Mouse (Mus musculus) liver, embryonic 15.5 days (tissue): ENCODE measurements at regions not wholly inside any gene's neighbourhood (a gene's known extent, or its start where the extent isn't known, plus 50 kb on each side); places are given as distances from the start of the nearest gene placed in this dataset.

Experiments used
- ATAC-seq: fragments of 200-750 bp; cut with Nextera tagmentation; 2 replicates; pipeline ENCODE4 v1.8.0; 2017; ENCODE audit warnings: moderate number of reproducible peaks, mild to moderate bottlenecking, moderate library complexity; ENCODE audit not compliant: insufficient read depth
- H3K27ac ChIP-seq: fragments of 300-500 bp; sonication (generic); replicated peaks from 2 replicates; pipeline ENCODE4 v1.5.1; 2015; ENCODE audit warnings: mild to moderate bottlenecking, inconsistent platforms
- H3K27me3 ChIP-seq: fragments of 300-500 bp; sonication (generic); 2 replicates; pipeline ENCODE4 v1.6.1; 2015; ENCODE audit warnings: mild to moderate bottlenecking, inconsistent platforms
- H3K36me3 ChIP-seq: fragments of 300-500 bp; sonication (generic); replicated peaks from 2 replicates; pipeline ENCODE4 v1.6.1; 2015; ENCODE audit warnings: moderate library complexity, mild to moderate bottlenecking, inconsistent platforms
- H3K4me1 ChIP-seq: fragments of 300-500 bp; sonication (generic); replicated peaks from 2 replicates; pipeline ENCODE4 v1.6.1; 2015; ENCODE audit warnings: inconsistent platforms
- H3K4me2 ChIP-seq: fragments of 300-500 bp; sonication (generic); 2 replicates; pipeline ENCODE4 v1.6.1; 2015; ENCODE audit warnings: moderate library complexity, mild to moderate bottlenecking, inconsistent platforms
- H3K4me3 ChIP-seq: fragments of 300-500 bp; sonication (generic); replicated peaks from 2 replicates; pipeline ENCODE4 v1.5.1; 2015; ENCODE audit warnings: mild to moderate bottlenecking, inconsistent platforms
- H3K9ac ChIP-seq: fragments of 300-500 bp; sonication (generic); 2 replicates; pipeline ENCODE4 v1.6.1; 2015; ENCODE audit warnings: moderate library complexity, mild to moderate bottlenecking, inconsistent platforms
- H3K9me3 ChIP-seq: fragments of 300-500 bp; sonication (generic); replicated peaks from 2 replicates; pipeline ENCODE4 v1.6.1; 2016; ENCODE audit warnings: inconsistent platforms
- WGBS: fragments of 180-500 bp; shearing (Covaris S2); methylation state at CpG from one replicate; pipeline ENCODE4 v1.1.7; 2015; ENCODE audit warnings: mixed read lengths; ENCODE audit not compliant: insufficient replicate concordance; 5-methylcytosine and 5-hydroxymethylcytosine counted together

- H3K4me2 ChIP-seq = peak overlapping the region; percentile 11; the same call in 1 of the 2 replicates
- no peak for ATAC-seq
- H3K9me3 ChIP-seq = no peaks in the 10 kb centered on the region
- no peaks in the 10 kb centered on the region for H3K27me3 ChIP-seq
- H3K9ac ChIP-seq = no peak overlapping the region
- no peaks in the 10 kb centered on the region for H3K36me3 ChIP-seq
- peaks cover 14% of the 10 kb centered on the region for H3K4me1 ChIP-seq
- H3K27ac ChIP-seq = no peak overlapping the region
- no peak overlapping the region for H3K4me3 ChIP-seq
- 13% methylated on average over 6 of the region's 6 CpGs for WGBS
These were observed 51.5 kb upstream of the Med13 start for GRCm38 (mm10) chr11:86408686-86409579.

DNA sequence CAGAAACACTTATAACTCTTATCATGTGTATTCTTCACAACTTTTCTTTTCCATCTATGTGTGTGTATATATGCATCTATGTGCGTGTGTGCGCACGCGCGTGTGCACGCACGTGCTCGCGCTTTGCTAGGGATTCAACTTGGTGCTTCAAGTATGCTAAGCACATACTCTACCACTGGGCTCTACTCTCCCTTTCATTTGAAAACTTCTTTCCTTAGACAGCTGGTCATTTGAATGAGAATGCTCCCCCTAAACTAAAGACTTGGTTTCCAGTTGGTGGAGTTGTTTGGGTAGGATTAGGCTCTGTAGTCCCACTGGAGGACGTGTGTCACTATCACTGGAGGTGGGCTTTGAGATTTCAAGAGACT, 52.2 kb upstream of the Med13 start:
- Histone ChIP-seq H3K27ac (no peak overlapping the region), H3K4me3 (no peak overlapping the region), H3K9ac (no peak overlapping the region), H3K36me3 (no peaks in the 10 kb centered on the region), H3K9me3 (no peaks in the 10 kb centered on the region), H3K4me1 (peaks cover 10% of the 10 kb centered on the region), H3K4me2 (no peak overlapping the region), H3K27me3 (no peaks in the 10 kb centered on the region)
- ATAC-seq = no peak
- WGBS = 81% methylated on average over 10 of the region's 10 CpGs

- no peak overlapping the region for H3K4me3 ChIP-seq
- H3K9ac ChIP-seq = no peak overlapping the region
- WGBS = 68% methylated on average over 10 of the region's 10 CpGs
These were observed 53.1 kb upstream of the Med13 start for GRCm38 (mm10) chr11:86410521-86410920.

GRCm38 (mm10) chr11:86412772-86413390, 55.5 kb upstream of the Med13 start:
- ATAC-seq = no peak
- no peak overlapping the region for H3K4me2 ChIP-seq
- H3K9me3 ChIP-seq = no peaks in the 10 kb centered on the region
- H3K36me3 ChIP-seq = no peaks in the 10 kb centered on the region
- H3K27ac ChIP-seq = no peak overlapping the region
- 58% methylated on average over 13 of the region's 13 CpGs for WGBS
- no peak overlapping the region for H3K9ac ChIP-seq
- H3K27me3 ChIP-seq = no peaks in the 10 kb centered on the region
- H3K4me3 ChIP-seq = no peak overlapping the region
- H3K4me1 ChIP-seq = peaks cover 6% of the 10 kb centered on the region; the same call in 1 of the 2 replicates

More at GRCm38 (mm10) chr11:86410521-86410920, 53.1 kb upstream of the Med13 start:
- Histone ChIP-seq H3K4me2 (no peak overlapping the region), H3K9me3 (no peaks in the 10 kb centered on the region), H3K27ac (no peak overlapping the region), H3K27me3 (no peaks in the 10 kb centered on the region), H3K4me1 (peaks cover 6% of the 10 kb centered on the region; the same call in 1 of the 2 replicates), H3K36me3 (no peaks in the 10 kb centered on the region)
- no peak for ATAC-seq

- no peak overlapping the region for H3K27ac ChIP-seq
- no peaks in the 10 kb centered on the region for H3K9me3 ChIP-seq
- H3K4me1 ChIP-seq = no peaks in the 10 kb centered on the region
- H3K4me2 ChIP-seq = no peak overlapping the region
- no peaks in the 10 kb centered on the region for H3K27me3 ChIP-seq
- no peak overlapping the region for H3K9ac ChIP-seq
- no peak for ATAC-seq
- H3K4me3 ChIP-seq = no peak overlapping the region
- 68% methylated on average over 5 of the region's 5 CpGs for WGBS
- H3K36me3 ChIP-seq = no peaks in the 10 kb centered on the region
These were observed 59.1 kb upstream of the Med13 start for GRCm38 (mm10) chr11:86416471-86416870.

GRCm38 (mm10) chr11:86417164-86417563, 59.8 kb upstream of the Med13 start:
- H3K9ac ChIP-seq = no peak overlapping the region
- no peaks in the 10 kb centered on the region for H3K9me3 ChIP-seq
- no peaks in the 10 kb centered on the region for H3K27me3 ChIP-seq
- no peak overlapping the region for H3K4me3 ChIP-seq
- no peaks in the 10 kb centered on the region for H3K36me3 ChIP-seq
- 73% methylated on average over 6 of the region's 6 CpGs for WGBS
- no peaks in the 10 kb centered on the region for H3K4me1 ChIP-seq
- H3K27ac ChIP-seq = no peak overlapping the region
- no peak overlapping the region for H3K4me2 ChIP-seq
- ATAC-seq = no peak

DNA sequence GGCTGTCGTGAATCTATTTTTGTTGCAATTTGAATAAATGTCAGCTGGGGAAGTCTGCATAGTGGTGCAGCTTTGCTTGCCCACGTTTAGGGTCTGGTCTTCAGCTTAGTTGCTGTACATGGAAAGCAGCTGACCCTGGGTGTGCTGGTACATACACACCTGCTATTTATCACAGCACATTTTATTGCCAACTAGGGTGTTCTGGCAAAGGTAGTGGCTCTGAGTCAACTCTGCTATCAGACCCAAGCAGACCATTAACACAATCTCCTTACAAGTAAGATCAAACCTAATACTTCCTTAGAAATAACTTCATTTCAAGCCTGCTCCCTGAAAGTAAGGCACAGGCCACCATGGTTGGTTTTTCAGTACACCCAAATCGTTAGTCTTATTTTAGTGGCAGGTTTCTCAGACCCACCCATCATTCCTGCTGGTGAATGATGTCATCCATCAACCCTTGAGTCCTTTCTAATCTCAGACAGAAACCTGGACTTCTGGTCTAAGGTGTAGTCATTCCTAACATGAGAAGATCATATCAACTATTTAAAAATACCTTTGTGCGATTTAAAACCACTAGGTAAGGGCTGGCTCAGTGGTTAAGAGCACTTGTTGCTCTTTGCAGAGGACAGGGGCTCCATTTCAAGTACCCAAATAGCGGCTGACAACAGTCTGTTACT, 62.5 kb upstream of the Med13 start:
- Histone ChIP-seq H3K4me1 (no peaks in the 10 kb centered on the region), H3K4me2 (no peak overlapping the region), H3K27ac (no peak overlapping the region), H3K4me3 (no peak overlapping the region), H3K9me3 (no peaks in the 10 kb centered on the region), H3K36me3 (no peaks in the 10 kb centered on the region), H3K9ac (no peak overlapping the region), H3K27me3 (no peaks in the 10 kb centered on the region)
- no peak for ATAC-seq
- 54% methylated on average over 5 of the region's 5 CpGs for WGBS

DNA sequence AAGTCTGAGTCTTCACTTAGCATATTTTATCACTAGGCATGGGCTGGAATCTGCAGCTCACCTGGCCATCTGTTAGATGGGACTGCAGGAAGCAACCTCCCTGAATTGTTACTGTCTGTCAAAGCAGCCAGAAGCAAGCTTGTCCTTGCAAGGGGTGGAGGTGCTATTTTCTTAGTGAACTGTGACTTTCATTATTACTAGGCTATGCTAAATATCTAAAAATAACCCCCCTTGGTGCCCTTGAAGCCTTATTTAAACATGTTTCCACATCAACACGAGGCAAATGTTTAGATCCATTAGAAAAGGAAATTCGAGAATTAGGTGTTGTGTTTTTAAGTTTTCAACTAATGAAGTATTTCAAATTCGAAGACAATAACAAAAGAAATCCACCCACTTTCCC, 55.5 kb upstream of the Rnft1 start:
- Histone ChIP-seq H3K4me1 (no peaks in the 10 kb centered on the region), H3K4me3 (no peak overlapping the region), H3K27me3 (no peaks in the 10 kb centered on the region), H3K9me3 (no peaks in the 10 kb centered on the region), H3K27ac (no peak overlapping the region), H3K4me2 (no peak overlapping the region), H3K9ac (no peak overlapping the region), H3K36me3 (no peaks in the 10 kb centered on the region)
- no peak for ATAC-seq
- 37% methylated on average over 3 of the region's 3 CpGs for WGBS

DNA sequence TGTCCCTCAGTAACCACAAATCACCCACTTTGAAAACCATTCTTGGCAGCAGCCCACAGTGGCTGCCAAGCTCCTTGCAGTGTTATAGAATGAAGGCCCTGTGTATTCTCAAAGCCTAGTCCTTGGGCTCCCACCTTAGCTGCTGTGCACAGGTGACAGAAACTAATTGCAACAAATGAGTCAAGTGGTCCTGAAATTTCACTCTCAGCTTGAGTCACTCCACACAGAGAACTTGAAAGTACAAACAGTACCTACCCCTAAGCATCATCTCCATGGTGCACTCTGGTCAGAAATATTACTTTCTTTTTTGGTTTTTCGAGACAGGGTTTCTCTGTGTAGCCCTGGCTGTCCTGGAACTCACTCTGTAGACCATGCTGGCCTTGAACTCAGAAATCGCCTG, 54.2 kb upstream of the Rnft1 start:
- Histone ChIP-seq H3K36me3 (no peaks in the 10 kb centered on the region), H3K9ac (no peak overlapping the region), H3K4me1 (no peaks in the 10 kb centered on the region), H3K4me3 (no peak overlapping the region), H3K4me2 (no peak overlapping the region), H3K9me3 (no peaks in the 10 kb centered on the region), H3K27ac (no peak overlapping the region), H3K27me3 (no peaks in the 10 kb centered on the region)
- ATAC-seq = no peak
- WGBS = 57% methylated on average over 2 of the region's 2 CpGs

DNA sequence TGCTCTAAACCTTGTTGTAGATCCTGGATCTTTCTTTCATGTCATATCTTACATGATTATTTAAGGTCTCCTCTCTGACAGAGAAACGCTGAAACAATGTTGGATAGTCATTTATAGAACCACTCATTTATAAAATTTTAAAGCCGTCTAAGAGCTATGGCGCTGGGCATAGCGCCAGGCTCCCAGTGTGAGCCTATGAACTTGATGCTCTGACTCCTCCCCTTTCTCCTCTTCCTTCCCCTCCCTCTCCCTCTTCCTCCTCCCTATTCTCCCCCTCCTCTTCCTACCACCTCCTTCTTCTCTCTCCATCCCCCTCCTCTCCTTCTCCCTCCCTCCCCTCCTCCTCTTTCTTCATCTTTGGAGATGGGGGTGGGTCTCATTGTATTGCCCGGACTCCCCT, 52.9 kb upstream of the Rnft1 start:
- H3K4me1 ChIP-seq = no peaks in the 10 kb centered on the region
- no peak overlapping the region for H3K4me3 ChIP-seq
- no peak overlapping the region for H3K27ac ChIP-seq
- ATAC-seq = no peak
- H3K4me2 ChIP-seq = no peak overlapping the region
- H3K9ac ChIP-seq = no peak overlapping the region
- no peaks in the 10 kb centered on the region for H3K9me3 ChIP-seq
- no peaks in the 10 kb centered on the region for H3K36me3 ChIP-seq
- H3K27me3 ChIP-seq = no peaks in the 10 kb centered on the region
- WGBS = 74% methylated on average over 5 of the region's 5 CpGs

DNA sequence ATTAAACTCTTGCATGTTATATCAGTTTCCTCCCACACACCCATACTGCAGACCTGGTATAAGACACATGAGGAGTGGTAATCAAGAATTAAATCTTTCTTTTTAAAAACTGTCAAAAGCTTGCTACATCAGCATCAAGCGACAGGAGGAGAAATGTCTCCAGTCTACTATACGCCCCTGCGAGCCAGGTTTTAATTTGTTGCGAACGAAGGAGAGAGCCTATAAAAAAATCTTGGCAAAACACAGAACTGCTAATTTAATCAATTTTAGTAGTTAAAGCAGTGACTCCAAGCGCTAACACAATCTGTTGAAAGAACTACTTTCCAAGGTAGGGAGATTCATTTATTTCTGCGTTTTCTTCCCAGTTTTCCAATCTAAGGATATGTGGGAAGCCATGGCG, 50.4 kb upstream of the Rnft1 start:
- H3K27ac ChIP-seq = no peak overlapping the region
- no peaks in the 10 kb centered on the region for H3K36me3 ChIP-seq
- H3K9me3 ChIP-seq = no peaks in the 10 kb centered on the region
- 77% methylated on average over 8 of the region's 8 CpGs for WGBS
- ATAC-seq = no peak
- H3K4me2 ChIP-seq = no peak overlapping the region
- no peaks in the 10 kb centered on the region for H3K27me3 ChIP-seq
- no peak overlapping the region for H3K9ac ChIP-seq
- H3K4me1 ChIP-seq = no peaks in the 10 kb centered on the region
- H3K4me3 ChIP-seq = no peak overlapping the region
